Mouse (Mus musculus) ES-E14 (cell line): ENCODE data around the gene Pam.

Experiments used
- CHD2 ChIP-seq: IDR thresholded peaks from 2 replicates; pipeline ENCODE4 v1.6.1; 2014; ENCODE audit warnings: mild to moderate bottlenecking, low read depth, low read length, inconsistent platforms
- HCFC1 ChIP-seq: IDR thresholded peaks from 2 replicates; pipeline ENCODE4 v1.6.1; 2012; ENCODE audit warnings: low read length, inconsistent platforms, borderline replicate concordance; ENCODE audit not compliant: insufficient read depth
- ZNF384 ChIP-seq: IDR thresholded peaks from 2 replicates; pipeline ENCODE4 v1.6.1; 2012; ENCODE audit warnings: low read depth, low read length, inconsistent platforms

DNA sequence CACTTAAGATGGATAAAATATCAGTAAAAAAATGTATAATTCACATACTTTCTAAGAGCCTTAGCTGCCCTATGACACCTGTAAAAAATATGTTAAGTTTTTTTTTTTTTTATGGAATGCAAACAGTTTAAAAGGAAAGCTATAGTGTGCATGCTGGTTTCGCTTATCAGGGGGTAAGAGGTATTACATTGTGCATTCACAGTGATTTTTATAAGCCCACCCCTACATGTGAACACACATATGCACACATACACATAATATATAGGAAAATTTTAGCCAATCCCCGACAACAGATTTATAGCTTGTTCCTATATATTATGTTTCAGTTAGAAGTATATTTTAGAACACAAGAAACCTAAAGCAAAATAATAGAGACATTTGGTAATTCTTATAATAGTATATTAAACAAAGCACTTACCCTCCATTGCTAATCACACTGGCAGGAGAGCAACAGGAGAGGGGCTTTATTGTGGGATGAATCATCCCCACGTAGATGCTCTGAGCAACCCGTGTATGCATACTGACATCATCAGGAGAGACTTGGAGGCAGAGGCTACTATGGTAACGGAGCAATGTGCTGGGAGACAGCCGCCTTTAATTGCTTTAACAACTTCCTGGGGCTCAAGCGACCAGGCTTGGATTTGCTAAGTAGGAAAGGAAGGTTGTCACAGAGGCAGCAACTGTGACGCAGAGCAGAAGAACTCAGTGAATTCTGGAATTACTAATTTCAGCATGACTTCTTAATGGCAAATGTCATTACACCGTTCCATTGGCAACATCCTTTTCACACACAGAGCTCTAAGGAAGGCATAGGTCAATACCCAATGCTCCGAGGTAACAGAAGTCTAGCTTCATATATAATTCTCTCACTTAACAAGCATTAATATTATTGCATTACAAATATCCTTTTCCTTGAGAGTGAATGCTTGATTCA, 47.9 kb downstream of the Pam start:
- TF ChIP-seq CHD2 = no peak
- no peak for TF ChIP-seq HCFC1
- TF ChIP-seq ZNF384 = no peak
